Mouse (Mus musculus) ES-E14 (cell line): ENCODE measurements at regions not wholly inside any gene's neighbourhood (a gene's known extent, or its start where the extent isn't known, plus 50 kb on each side); places are given as distances from the start of the nearest gene placed in this dataset.

Source experiments
- DNase-seq: peaks from one replicate; pipeline ENCODE4 v3.0.0-alpha.2; 2013; ENCODE audit warnings: low read depth, low spot score
- H3K27ac ChIP-seq: 2 replicates; pipeline ENCODE4 v1.5.1; 2012; ENCODE audit warnings: low read depth, mild to moderate bottlenecking, low read length, moderate library complexity, mixed read lengths; ENCODE audit not compliant: poor library complexity, insufficient read depth, severe bottlenecking
- H3K36me3 ChIP-seq: 2 replicates; pipeline ENCODE4 v1.6.1; 2012; ENCODE audit warnings: mild to moderate bottlenecking, low read length, moderate library complexity, mixed read lengths; ENCODE audit not compliant: control insufficient read depth, poor library complexity, insufficient read depth, severe bottlenecking
- H3K4me1 ChIP-seq, 2 experiments: fragments of 150-350 bp in 1 of 2; sonication (generic) in 1 of 2; 2 replicates each; pipeline ENCODE4 v1.6.1; 2012; ENCODE audit warnings: low read length in 2 of 2, mild to moderate bottlenecking in 1 of 2, mixed read lengths in 1 of 2; ENCODE audit not compliant: control insufficient read depth in 2 of 2, insufficient read depth in 2 of 2, poor library complexity in 1 of 2
- H3K4me3 ChIP-seq, 2 experiments: fragments of 150-350 bp in 1 of 2; sonication (generic) in 1 of 2; 2 replicates each; pipeline ENCODE4 v1.5.1; 2012; ENCODE audit warnings: low read length in 2 of 2, low read depth in 1 of 2, mild to moderate bottlenecking in 1 of 2, mixed read lengths in 1 of 2; ENCODE audit not compliant: insufficient read depth in 1 of 2, poor library complexity in 1 of 2, severe bottlenecking in 1 of 2
- H3K9ac ChIP-seq: 2 replicates; pipeline ENCODE4 v1.6.1; 2012; ENCODE audit warnings: low read depth, mild to moderate bottlenecking, low read length, mixed read lengths; ENCODE audit not compliant: poor library complexity, insufficient read depth, severe bottlenecking
- H3K9me3 ChIP-seq: fragments of 150-350 bp; sonication (generic); 2 replicates; pipeline ENCODE4 v1.6.1; 2012; ENCODE audit warnings: low read depth, mild to moderate bottlenecking, low read length; ENCODE audit not compliant: control insufficient read depth, insufficient read depth
- CHD2 ChIP-seq: IDR thresholded peaks from 2 replicates; pipeline ENCODE4 v1.6.1; 2014; ENCODE audit warnings: mild to moderate bottlenecking, low read depth, low read length, inconsistent platforms
- HCFC1 ChIP-seq: IDR thresholded peaks from 2 replicates; pipeline ENCODE4 v1.6.1; 2012; ENCODE audit warnings: low read length, inconsistent platforms, borderline replicate concordance; ENCODE audit not compliant: insufficient read depth
- MAFK ChIP-seq: IDR thresholded peaks from 2 replicates; pipeline ENCODE4 v1.6.1; 2014; ENCODE audit warnings: mild to moderate bottlenecking, low read depth, low read length, inconsistent platforms; ENCODE audit not compliant: insufficient read depth
- ZC3H11A ChIP-seq: IDR thresholded peaks from 2 replicates; pipeline ENCODE4 v1.6.1; 2012; ENCODE audit warnings: low read depth, mild to moderate bottlenecking, inconsistent platforms, low read length, borderline replicate concordance
- ZNF384 ChIP-seq: IDR thresholded peaks from 2 replicates; pipeline ENCODE4 v1.6.1; 2012; ENCODE audit warnings: low read depth, low read length, inconsistent platforms
- in situ Hi-C, 2 experiments: fragments of 600-800 bp; cut with MboI; formaldehyde crosslinking; loops; one replicate each; pipeline ENCODE4 v1.15.1; 2025; ENCODE audit warnings: low sequenced_read_pairs in 2 of 2, inconsistent platforms in 1 of 2; ENCODE audit not compliant: unreplicated experiment in 2 of 2

- Histone ChIP-seq H3K27ac (no peak overlapping the region), H3K4me1 (peaks cover 0 to 2% of the 10 kb centered on the region in 2 experiments; a peak in 1 of 4 replicates), H3K4me3 (no peak overlapping the region), H3K9me3 (no peaks in the 10 kb centered on the region), H3K9ac (no peak overlapping the region), H3K36me3 (no peaks in the 10 kb centered on the region)
- TF ChIP-seq HCFC1, result no peak
- TF ChIP-seq MAFK, result no peak
- no peak for TF ChIP-seq CHD2
- no peak for TF ChIP-seq ZC3H11A
- no peak for TF ChIP-seq ZNF384
- no peak for DNase-seq
- in situ Hi-C loops, result no loop called here
These were observed 85.4 kb upstream of the Pabpc6 start for GRCm38 (mm10) chr17:9754884-9755405.

- no peaks in the 10 kb centered on the region for H3K36me3 ChIP-seq
- H3K9ac ChIP-seq, result no peak overlapping the region
- DNase-seq, result no peak
- H3K4me3 ChIP-seq, result no peak overlapping the region
- TF ChIP-seq HCFC1 (no peak), CHD2 (no peak), MAFK (no peak), ZC3H11A (no peak), ZNF384 (no peak)
- no peak overlapping the region for H3K27ac ChIP-seq
- in situ Hi-C loops, result no loop called here
- H3K4me1 ChIP-seq, result no peaks in the 10 kb centered on the region
- no peaks in the 10 kb centered on the region for H3K9me3 ChIP-seq
These were observed 83.3 kb upstream of the Pabpc6 start for GRCm38 (mm10) chr17:9752848-9753247.

GRCm38 (mm10) chr17:9751348-9752170 lies 82.0 kb upstream of the Pabpc6 start:
- Histone ChIP-seq H3K36me3 (no peaks in the 10 kb centered on the region), H3K27ac (no peak overlapping the region), H3K9me3 (no peaks in the 10 kb centered on the region), H3K9ac (no peak overlapping the region), H3K4me1 (no peaks in the 10 kb centered on the region), H3K4me3 (no peak overlapping the region)
- no peak for DNase-seq
- in situ Hi-C loops, result no loop called here
- TF ChIP-seq MAFK (no peak), HCFC1 (no peak)

- H3K4me1 ChIP-seq, result no peaks in the 10 kb centered on the region
- no peak for TF ChIP-seq CHD2
- in situ Hi-C loops, result no loop called here
These were observed 80.5 kb upstream of the Pabpc6 start for GRCm38 (mm10) chr17:9750046-9750445.

GRCm38 (mm10) chr17:9749301-9749700 lies 79.8 kb upstream of the Pabpc6 start:
- in situ Hi-C loops, result no loop called here
- TF ChIP-seq MAFK (no peak), CHD2 (no peak), ZC3H11A (no peak), HCFC1 (no peak), ZNF384 (no peak)

More at GRCm38 (mm10) chr17:9750046-9750445, 80.5 kb upstream of the Pabpc6 start:
- no peaks in the 10 kb centered on the region for H3K9me3 ChIP-seq
- DNase-seq, result no peak
- H3K27ac ChIP-seq, result no peak overlapping the region
- no peak overlapping the region for H3K9ac ChIP-seq
- H3K4me3 ChIP-seq, result no peak overlapping the region
- no peaks in the 10 kb centered on the region for H3K36me3 ChIP-seq

More at GRCm38 (mm10) chr17:9749301-9749700, 79.8 kb upstream of the Pabpc6 start:
- Histone ChIP-seq H3K9ac (no peak overlapping the region), H3K36me3 (no peaks in the 10 kb centered on the region), H3K27ac (no peak overlapping the region), H3K9me3 (no peaks in the 10 kb centered on the region), H3K4me1 (no peaks in the 10 kb centered on the region), H3K4me3 (no peak overlapping the region)
- no peak for DNase-seq
